Mouse (Mus musculus) liver, embryonic 14.5 days (tissue): ENCODE measurements around the gene Lyl1.

ENCODE experiments used
- CTCF ChIP-seq: IDR thresholded peaks from 2 replicates; pipeline ENCODE4 v1.5.1; 2016; ENCODE audit warnings: antibody characterized with exemption, low read depth, control low read depth
- EP300 ChIP-seq: IDR thresholded peaks from 2 replicates; pipeline ENCODE4 v1.6.1; 2016; ENCODE audit warnings: antibody characterized with exemption, low read depth

GRCm38 (mm10) chr8:84682257-84682656 lies 19.0 kb upstream of the Lyl1 start:
- TF ChIP-seq CTCF: no peak
- TF ChIP-seq EP300: no peak
